ENCODE assay signal across 8 mouse cellular contexts in genomic region chr5:114773211-114773710, GRCm38 (mm10). TPM values are rescaled to one million over a fixed set of nuclear protein-coding genes. Genes with fewer than 3 reads are reported as not detected.
DNase-seq lines count a peak whose midpoint lies in the region; ATAC-seq and TF ChIP-seq lines count a peak whose summit lies in the region.

No protein-coding gene starts in this region.

- WGBS in forebrain, embryonic 11.5 days = under 1% methylated on average over 41 of the region's 52 CpGs
- WGBS in heart, embryonic 16.5 days = under 1% methylated on average over 48 of the region's 52 CpGs
- WGBS in liver, embryonic 15.5 days (ENCODE audit: insufficient replicate concordance) = under 1% methylated on average over 45 of the region's 52 CpGs
- WGBS in neural tube, embryonic 12.5 days = under 1% methylated on average over 52 of the region's 52 CpGs

- peak overlapping the region; percentile 96 for H3K4me2 ChIP-seq in CH12.LX (ENCODE audit: insufficient read depth, low read depth, poor library complexity, severe bottlenecking)
- peak overlapping the region; percentile 78 for H3K4me2 ChIP-seq in forebrain, embryonic 11.5 days (ENCODE audit: low read depth, low read length, severe bottlenecking)
- peak overlapping the region; percentile 95 for H3K4me2 ChIP-seq in heart, embryonic 16.5 days (ENCODE audit: low read depth, low read length)
- H3K4me2 ChIP-seq in liver, embryonic 15.5 days = peak overlapping the region; percentile 91
- H3K4me2 ChIP-seq in neural tube, embryonic 12.5 days (replicated peaks) = peak overlapping the region; percentile 93

- dilution Hi-C loops in CH12.LX (cut with MboI; ENCODE audit: extremely low pct_ligation_motif_present, extremely low pct_unique_long_range_greater_than_20kb, low sequenced_read_pairs) = no loop called here

- TF ChIP-seq RAD21 in CH12.LX (IDR thresholded peaks at IDR 0.05; ENCODE audit: low read depth, low read length) = no peak

- peak overlapping the region; percentile 39; the same call in 1 of the 2 replicates for H3K27ac ChIP-seq in CH12.LX (ENCODE audit: insufficient read depth, low read depth)
- 0 out of 2 replicates have a peak overlapping the region, but pooled peaks have one; percentile 53 for H3K27ac ChIP-seq in forebrain, embryonic 11.5 days (ENCODE audit: low read depth, low read length)
- H3K27ac ChIP-seq in heart, embryonic 16.5 days (ENCODE audit: low read length) = peak overlapping the region; percentile 91
- peak overlapping the region; percentile 90 for H3K27ac ChIP-seq in liver, embryonic 15.5 days (replicated peaks)
- H3K27ac ChIP-seq in neural tube, embryonic 12.5 days = peak overlapping the region; percentile 46; the same call in 1 of the 2 replicates

- in situ Hi-C loops in CH12.LX (cut with MboI; ENCODE audit: low pct_ligation_motif_present, low pct_unique_long_range_greater_than_20kb, low sequenced_read_pairs) = no loop called here

- H3K4me3 ChIP-seq in CH12.LX (replicated peaks in 1 of 3; ENCODE audit: low read depth in 2 of 3, low read length in 2 of 3, poor library complexity in 1 of 3) = peak overlapping the region; percentile 85 to 99 (median 91)
- H3K4me3 ChIP-seq in forebrain, embryonic 11.5 days (ENCODE audit: low read depth, low read length) = peak overlapping the region; percentile 98
- peak overlapping the region; percentile 86 for H3K4me3 ChIP-seq in heart, embryonic 16.5 days (ENCODE audit: low read length)
- H3K4me3 ChIP-seq in liver, embryonic 15.5 days (replicated peaks) = peak overlapping the region; percentile 100
- H3K4me3 ChIP-seq in neural tube, embryonic 12.5 days = peak overlapping the region; percentile 100

- H3K27me3 ChIP-seq in CH12.LX (replicated peaks) = no peaks in the 10 kb centered on the region
- no peaks in the 10 kb centered on the region for H3K27me3 ChIP-seq in forebrain, embryonic 11.5 days (ENCODE audit: control insufficient read depth, insufficient read depth, low read length)
- no peaks in the 10 kb centered on the region for H3K27me3 ChIP-seq in heart, embryonic 16.5 days (ENCODE audit: control insufficient read depth, insufficient read depth, low read length)
- H3K27me3 ChIP-seq in liver, embryonic 15.5 days = no peaks in the 10 kb centered on the region
- no peaks in the 10 kb centered on the region for H3K27me3 ChIP-seq in neural tube, embryonic 12.5 days (replicated peaks)

- H3K4me1 ChIP-seq in CH12.LX (ENCODE audit: control insufficient read depth in 1 of 2, insufficient read depth in 2 of 2) = peaks cover 10 to 47% of the 10 kb centered on the region in 2 experiments
- H3K4me1 ChIP-seq in forebrain, embryonic 11.5 days (replicated peaks; ENCODE audit: control insufficient read depth, insufficient read depth, low read length) = peaks cover 11% of the 10 kb centered on the region
- H3K4me1 ChIP-seq in heart, embryonic 16.5 days (ENCODE audit: control insufficient read depth, insufficient read depth, low read length) = peaks cover 25% of the 10 kb centered on the region
- H3K4me1 ChIP-seq in liver, embryonic 15.5 days (replicated peaks) = peaks cover 65% of the 10 kb centered on the region
- peaks cover 42% of the 10 kb centered on the region for H3K4me1 ChIP-seq in neural tube, embryonic 12.5 days

- H3K9ac ChIP-seq in CH12.LX (ENCODE audit: insufficient read depth, low read depth) = peak overlapping the region; percentile 91
- peak overlapping the region; percentile 86 for H3K9ac ChIP-seq in forebrain, embryonic 11.5 days (ENCODE audit: low read length)
- H3K9ac ChIP-seq in heart, embryonic 16.5 days (ENCODE audit: low read length) = peak overlapping the region; percentile 98
- peak overlapping the region; percentile 99 for H3K9ac ChIP-seq in liver, embryonic 15.5 days
- peak overlapping the region; percentile 97 for H3K9ac ChIP-seq in neural tube, embryonic 12.5 days

- H3K36me3 ChIP-seq in CH12.LX (replicated peaks in 1 of 2; ENCODE audit: control insufficient read depth in 1 of 2, insufficient read depth in 1 of 2, low read length in 1 of 2) = peaks cover 8 to 32% of the 10 kb centered on the region in 2 experiments
- no peaks in the 10 kb centered on the region for H3K36me3 ChIP-seq in forebrain, embryonic 11.5 days (ENCODE audit: control insufficient read depth, insufficient read depth, low read length)
- H3K36me3 ChIP-seq in heart, embryonic 16.5 days (ENCODE audit: control insufficient read depth, insufficient read depth) = no peaks in the 10 kb centered on the region
- H3K36me3 ChIP-seq in liver, embryonic 15.5 days (replicated peaks) = peaks cover 3% of the 10 kb centered on the region
- no peaks in the 10 kb centered on the region for H3K36me3 ChIP-seq in neural tube, embryonic 12.5 days

- H3K79me2 ChIP-seq in CH12.LX (replicated peaks; ENCODE audit: control insufficient read depth, extremely low read depth, insufficient read depth, poor library complexity, severe bottlenecking) = peaks cover 67% of the 10 kb centered on the region

- no peak for TF ChIP-seq CTCF in CH12.LX (conservative IDR thresholded peaks at IDR 0.05 in 1 of 2, IDR thresholded peaks at IDR 0.05 in 1 of 2; ENCODE audit: low read depth in 2 of 2, low read length in 2 of 2)

- peak; percentile 97 for DNase-seq in CH12.LX (ENCODE audit: extremely low read depth)
- DNase-seq in c-Kit-positive CD71-positive TER-119-negative erythroid progenitor cells, embryonic 14.5 days (ENCODE audit: low read depth) = peak; percentile 96
- DNase-seq in forebrain, embryonic 11.5 days (ENCODE audit: low spot score) = peak; percentile 97
- peak; percentile 98 to 99 for DNase-seq in kidney, postnatal 36 days
- peak; percentile 95 for DNase-seq in telencephalon, adult 2 months (ENCODE audit: low read depth, low spot score)

- peak; percentile 59; the same call in 1 of the 2 replicates for TF ChIP-seq POLR2A in CH12.LX (IDR thresholded peaks at IDR 0.05; ENCODE audit: low read depth, low read length)

- ATAC-seq in forebrain, embryonic 11.5 days (replicated peaks; ENCODE audit: low FRiP score) = peak; percentile 88
- ATAC-seq in heart, embryonic 16.5 days (replicated peaks; ENCODE audit: extremely low read depth, insufficient read depth, low FRiP score) = peak; percentile 86
- peak; percentile 75 for ATAC-seq in liver, embryonic 15.5 days (ENCODE audit: insufficient read depth)
- peak; percentile 81 for ATAC-seq in neural tube, embryonic 12.5 days (ENCODE audit: low FRiP score, low read depth)

- TF ChIP-seq EP300 in CH12.LX (IDR thresholded peaks at IDR 0.05; ENCODE audit: low read length) = no peak

- no peaks in the 10 kb centered on the region for H3K9me3 ChIP-seq in CH12.LX (replicated peaks; ENCODE audit: low read length)
- H3K9me3 ChIP-seq in forebrain, embryonic 11.5 days (ENCODE audit: control insufficient read depth, low read length) = no peaks in the 10 kb centered on the region
- no peaks in the 10 kb centered on the region for H3K9me3 ChIP-seq in heart, embryonic 16.5 days (replicated peaks; ENCODE audit: control insufficient read depth, low read length)
- H3K9me3 ChIP-seq in liver, embryonic 15.5 days (replicated peaks) = no peaks in the 10 kb centered on the region
- no peaks in the 10 kb centered on the region for H3K9me3 ChIP-seq in neural tube, embryonic 12.5 days

TF ChIP-seq in CH12.LX, 34 proteins besides CTCF, POLR2A, EP300 and RAD21 (continues in another document):
- no peak; the same call in 1 of the 2 replicates for TF ChIP-seq UBTF (IDR thresholded peaks at IDR 0.05; ENCODE audit: low read depth, low read length)
- TF ChIP-seq GABPA (IDR thresholded peaks at IDR 0.05; ENCODE audit: insufficient replicate concordance, low read depth, low read length) = no peak; the same call in 1 of the 2 replicates
- no peak for TF ChIP-seq ZKSCAN1 (IDR thresholded peaks at IDR 0.05; ENCODE audit: borderline replicate concordance, low read depth, low read length)
- TF ChIP-seq HCFC1 (IDR thresholded peaks at IDR 0.05; ENCODE audit: low read depth, low read length) = peak; percentile 90
- no peak for TF ChIP-seq MAZ (IDR thresholded peaks at IDR 0.05; ENCODE audit: low read depth, low read length)
- no peak for TF ChIP-seq CHD1 (IDR thresholded peaks at IDR 0.05; ENCODE audit: low read depth, low read length)
- no peak; the same call in 1 of the 2 replicates for TF ChIP-seq TBP (conservative IDR thresholded peaks at IDR 0.05; ENCODE audit: low read depth, low read length)
- TF ChIP-seq JUN (IDR thresholded peaks at IDR 0.05; ENCODE audit: insufficient read depth, low read depth, low read length) = no peak
- no peak for TF ChIP-seq MYC (IDR thresholded peaks at IDR 0.05; ENCODE audit: low read depth, low read length)
- no peak for TF ChIP-seq PAX5 (IDR thresholded peaks at IDR 0.05; ENCODE audit: low read length)
- TF ChIP-seq E2F4 (IDR thresholded peaks at IDR 0.05; ENCODE audit: insufficient replicate concordance, low read depth, low read length) = no peak

RNA-seq across cellular contexts. Expression of gene Ankrd13a, which starts 1.2 kb away (rescaled TPM):
- total RNA-seq in CH12.LX (2012; rRNA removed) (73.8 and 82.3 TPM in 2 replicates), CH12.LX (2014; rRNA removed) (80.8 and 89.4 TPM in 2 replicates)
- polyA plus RNA-seq in CH12.LX (2012; ENCODE audit: insufficient read length, low read depth) = 121 and 123 TPM in 2 replicates
- polyA plus RNA-seq in forebrain, embryonic 11.5 days (2014; fragmentation: Nextera tagmentation; extraction: Ambion mirVana) = 61.8 and 71.8 TPM in 2 replicates
- 28.4 and 33.7 TPM in 2 replicates for polyA plus RNA-seq in heart, embryonic 16.5 days (2015; fragmentation: Nextera tagmentation; extraction: Ambion mirVana)
- polyA plus RNA-seq in liver, embryonic 15.5 days (2015; fragmentation: Nextera tagmentation; extraction: Ambion mirVana) = 41.0 and 42.8 TPM in 2 replicates
- 76.4 and 89.3 TPM in 2 replicates for polyA plus RNA-seq in neural tube, embryonic 12.5 days (2016; fragmentation: Nextera tagmentation; extraction: Ambion mirVana)

RNA-seq across cellular contexts. Expression of gene Git2, which starts 2.1 kb away (rescaled TPM):
- total RNA-seq in CH12.LX (2012; rRNA removed) = 19.3 and 22.1 TPM in 2 replicates
- total RNA-seq in CH12.LX (2014; rRNA removed) = 9.4 and 12.3 TPM in 2 replicates
- 25.5 and 29.4 TPM in 2 replicates for polyA plus RNA-seq in CH12.LX (2012; ENCODE audit: insufficient read length, low read depth)
- 39.3 and 41.5 TPM in 2 replicates for polyA plus RNA-seq in forebrain, embryonic 11.5 days (2014; fragmentation: Nextera tagmentation; extraction: Ambion mirVana)
- polyA plus RNA-seq in heart, embryonic 16.5 days (2015; fragmentation: Nextera tagmentation; extraction: Ambion mirVana) = 38.6 and 46.6 TPM in 2 replicates
- 16.3 and 16.5 TPM in 2 replicates for polyA plus RNA-seq in liver, embryonic 15.5 days (2015; fragmentation: Nextera tagmentation; extraction: Ambion mirVana)
- polyA plus RNA-seq in neural tube, embryonic 12.5 days (2016; fragmentation: Nextera tagmentation; extraction: Ambion mirVana) = 53.9 and 57.2 TPM in 2 replicates

RNA-seq across cellular contexts. Expression of gene 1500011B03Rik, which starts 50.0 kb away (rescaled TPM):
- total RNA-seq in CH12.LX (2012; rRNA removed) = 15.5 and 17.5 TPM in 2 replicates
- 39.1 and 39.7 TPM in 2 replicates for total RNA-seq in CH12.LX (2014; rRNA removed)
- 31.4 and 35.5 TPM in 2 replicates for polyA plus RNA-seq in CH12.LX (2012; ENCODE audit: insufficient read length, low read depth)
- polyA plus RNA-seq in forebrain, embryonic 11.5 days (2014; fragmentation: Nextera tagmentation; extraction: Ambion mirVana) = 133 and 149 TPM in 2 replicates
- polyA plus RNA-seq in heart, embryonic 16.5 days (2015; fragmentation: Nextera tagmentation; extraction: Ambion mirVana) = 41.8 and 48.5 TPM in 2 replicates
- polyA plus RNA-seq in liver, embryonic 15.5 days (2015; fragmentation: Nextera tagmentation; extraction: Ambion mirVana) = 21.3 and 21.4 TPM in 2 replicates
- polyA plus RNA-seq in neural tube, embryonic 12.5 days (2016; fragmentation: Nextera tagmentation; extraction: Ambion mirVana) = 190 and 192 TPM in 2 replicates

Comparison
In these comparisons a context has a peak if more than half of its experiments do, and no peak if none do; other contexts are left out.
1. Peak in every context shown above with its lines: DNase-seq, ATAC-seq, H3K4me3 ChIP-seq and H3K27ac ChIP-seq.
2. H3K27ac ChIP-seq: peak in every context shown above with its lines; median percentile 91 in heart, embryonic 16.5 days; 90 in liver, embryonic 15.5 days; 53 in forebrain, embryonic 11.5 days; 46 in neural tube, embryonic 12.5 days; 39 in CH12.LX.